ENCODE assay signal across 35 mouse cellular contexts in the genomic region with DNA sequence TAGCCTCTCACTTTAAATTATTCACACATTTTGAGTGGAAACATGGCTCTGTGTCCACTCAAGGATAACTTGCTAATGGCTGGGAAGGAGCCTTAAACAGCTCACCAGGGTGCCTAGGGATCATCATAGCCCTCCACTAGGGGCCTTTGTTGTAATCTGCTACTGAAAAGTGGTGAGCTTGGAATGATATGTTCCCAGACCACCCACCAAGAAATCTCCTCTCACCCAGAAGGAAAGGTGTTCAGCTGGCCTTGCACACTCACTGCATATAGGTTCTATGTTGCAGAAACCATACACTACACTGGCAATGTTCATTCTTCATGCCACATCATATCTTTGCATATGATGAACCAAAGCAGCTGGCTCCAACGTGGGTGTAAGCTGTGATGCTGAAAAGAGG.
"Had no signal": no experiment of that assay in that cellular context is flagged by ENCODE, and none has a peak within 500 bp of the region (broad histone marks: within the 10 kb centered on the region; RNA-seq: fewer than 3 reads in every experiment).

No protein-coding gene starts in this region.

- DNase-seq: heart, postnatal 10 days; heart, postnatal 14 days; heart, postnatal 36 days; heart, postnatal 4 days; kidney, adult 11 months; kidney, adult 18-20 months; kidney, adult 2 months; kidney, adult 8-10 months; kidney, adult 9 months; kidney, postnatal 10 days; kidney, postnatal 14 days; kidney, postnatal 25 days; kidney, postnatal 4 days; layer of hippocampus, adult 9-11 months; layer of hippocampus, postnatal 36 days had no signal

- H3K4me1 ChIP-seq: heart, embryonic 10.5 days; heart, embryonic 12.5 days; heart, embryonic 13.5 days; heart, embryonic 15.5 days; hindbrain, embryonic 10.5 days; hindbrain, embryonic 12.5 days; hindbrain, embryonic 13.5 days; hindbrain, embryonic 15.5 days; intestine, embryonic 15.5 days; kidney, embryonic 15.5 days had no signal

- H3K27ac ChIP-seq: heart, embryonic 10.5 days; heart, embryonic 13.5 days; heart, embryonic 15.5 days; hindbrain, embryonic 10.5 days; hindbrain, embryonic 12.5 days; hindbrain, embryonic 13.5 days; hindbrain, embryonic 14.5 days; hindbrain, embryonic 15.5 days; hindbrain, postnatal 0 days; intestine, embryonic 15.5 days; kidney, embryonic 15.5 days; kidney, postnatal 0 days; layer of hippocampus, adult 2 months; left cerebral cortex, adult 2 months had no signal

- H3K9ac ChIP-seq: heart, embryonic 12.5 days; heart, embryonic 13.5 days; heart, embryonic 15.5 days; hindbrain, embryonic 12.5 days; hindbrain, embryonic 13.5 days; hindbrain, embryonic 14.5 days; hindbrain, embryonic 15.5 days; intestine, embryonic 15.5 days; kidney, embryonic 15.5 days had no signal

- H3K36me3 ChIP-seq: heart, embryonic 10.5 days; heart, embryonic 12.5 days; heart, embryonic 13.5 days; heart, embryonic 15.5 days; hindbrain, embryonic 10.5 days; hindbrain, embryonic 12.5 days; hindbrain, embryonic 13.5 days; hindbrain, embryonic 15.5 days; intestine, embryonic 15.5 days; kidney, embryonic 15.5 days had no signal

- H3K27me3 ChIP-seq: heart, embryonic 12.5 days; heart, embryonic 13.5 days; heart, embryonic 15.5 days; hindbrain, embryonic 12.5 days; hindbrain, embryonic 13.5 days; hindbrain, embryonic 15.5 days; intestine, embryonic 15.5 days had no signal

- H3K4me2 ChIP-seq: heart, embryonic 11.5 days; heart, embryonic 12.5 days; heart, embryonic 13.5 days; heart, embryonic 15.5 days; hindbrain, embryonic 12.5 days; hindbrain, embryonic 13.5 days; hindbrain, embryonic 14.5 days; hindbrain, embryonic 15.5 days; intestine, embryonic 15.5 days; kidney, embryonic 15.5 days had no signal

- H3K9me3 ChIP-seq: heart, embryonic 10.5 days; heart, embryonic 12.5 days; heart, embryonic 13.5 days; heart, embryonic 15.5 days; hindbrain, embryonic 10.5 days; hindbrain, embryonic 12.5 days; hindbrain, embryonic 13.5 days; hindbrain, embryonic 15.5 days; intestine, embryonic 15.5 days; kidney, embryonic 15.5 days had no signal

- H3K4me3 ChIP-seq: heart, embryonic 10.5 days; heart, embryonic 12.5 days; heart, embryonic 13.5 days; heart, embryonic 15.5 days; hindbrain, embryonic 10.5 days; hindbrain, embryonic 12.5 days; hindbrain, embryonic 13.5 days; hindbrain, embryonic 15.5 days; intestine, embryonic 15.5 days; kidney, embryonic 15.5 days; layer of hippocampus, adult 2 months; left cerebral cortex, adult 2 months had no signal

- ATAC-seq: hindbrain, embryonic 16.5 days; hindbrain, postnatal 0 days; inflammation-experienced regulatory T-cells, adult 6 months; intestine, embryonic 15.5 days; intestine, embryonic 16.5 days; intestine, postnatal 0 days had no signal
